Mouse (Mus musculus): ENCODE results near the gene Rad9b. TPM values are rescaled to one million over a fixed set of nuclear protein-coding genes. Genes with fewer than 3 reads are reported as not detected.

The Rad9b gene
- polyA plus RNA-seq, 1 experiment from 2014 or later, result 10.8 TPM

GRCm38 (mm10) chr5:122278946-122279345 is 75.1 kb downstream of the Rad9b start:
- 77% methylated on average over 7 of the region's 7 CpGs for WGBS
- ATAC-seq (ENCODE audit: insufficient number of reproducible peaks, low FRiP score, low TSS enrichment, low read depth), result no peak

GRCm38 (mm10) chr5:122274785-122275184 is 79.2 kb downstream of the Rad9b start:
- Histone ChIP-seq H3K27me3 (ENCODE audit: control insufficient read depth, insufficient read depth, low read length) (no peaks in the 10 kb centered on the region), H3K4me2 (ENCODE audit: low read depth, severe bottlenecking) (no peak overlapping the region), H3K9ac (ENCODE audit: low read length) (no peak overlapping the region), H3K27ac (replicated peaks; ENCODE audit: low read depth, low read length) (no peak overlapping the region), H3K9me3 (ENCODE audit: control insufficient read depth, low read length) (no peaks in the 10 kb centered on the region), H3K36me3 (ENCODE audit: control insufficient read depth, insufficient read depth, low read length) (no peaks in the 10 kb centered on the region), H3K4me1 (ENCODE audit: control insufficient read depth, insufficient read depth, low read length) (no peaks in the 10 kb centered on the region), H3K4me3 (ENCODE audit: low read depth, low read length) (no peak overlapping the region)
- ATAC-seq (ENCODE audit: insufficient number of reproducible peaks, low FRiP score, low TSS enrichment, low read depth) (no peak), DNase-seq (ENCODE audit: low spot score) (no peak)
- WGBS, result 45% methylated on average over 5 of the region's 5 CpGs

More at GRCm38 (mm10) chr5:122278946-122279345, 75.1 kb downstream of the Rad9b start:
- H3K4me2 ChIP-seq (ENCODE audit: low read depth, severe bottlenecking), result no peak overlapping the region
- H3K4me1 ChIP-seq (ENCODE audit: control insufficient read depth, insufficient read depth, low read length), result no peaks in the 10 kb centered on the region
- H3K27me3 ChIP-seq (ENCODE audit: control insufficient read depth, insufficient read depth, low read length), result no peaks in the 10 kb centered on the region
- no peaks in the 10 kb centered on the region for H3K9me3 ChIP-seq (ENCODE audit: control insufficient read depth, low read length)
- no peaks in the 10 kb centered on the region for H3K36me3 ChIP-seq (ENCODE audit: control insufficient read depth, insufficient read depth, low read length)
- DNase-seq (ENCODE audit: low spot score), result no peak
- H3K27ac ChIP-seq (replicated peaks; ENCODE audit: low read depth, low read length), result no peak overlapping the region
- H3K9ac ChIP-seq (ENCODE audit: low read length), result no peak overlapping the region
- no peak overlapping the region for H3K4me3 ChIP-seq (ENCODE audit: low read depth, low read length)

Other genes starting within 250 kb of the Rad9b start
- 0.04 TPM in 1 of 2 replicates, not detected in the other for gene Ccdc63, start 213.4 kb downstream of the Rad9b start, polyA plus RNA-seq (2014; fragmentation: Nextera tagmentation; extraction: Ambion mirVana)
- 314 and 346 TPM in 2 replicates for gene Ppp1cc, start 196.0 kb downstream of the Rad9b start, polyA plus RNA-seq (2014; fragmentation: Nextera tagmentation; extraction: Ambion mirVana)
- gene Hvcn1, start 147.4 kb downstream of the Rad9b start, polyA plus RNA-seq (2014; fragmentation: Nextera tagmentation; extraction: Ambion mirVana), result 6.0 and 8.5 TPM in 2 replicates
- gene Tctn1, start 89.8 kb downstream of the Rad9b start, polyA plus RNA-seq (2014; fragmentation: Nextera tagmentation; extraction: Ambion mirVana), result 3.6 and 4.0 TPM in 2 replicates
- 8.5 and 9.2 TPM in 2 replicates for gene Pptc7, start 69.9 kb downstream of the Rad9b start, polyA plus RNA-seq (2014; fragmentation: Nextera tagmentation; extraction: Ambion mirVana)
- gene Vps29, start 136 bp upstream of the Rad9b start, polyA plus RNA-seq (2014; fragmentation: Nextera tagmentation; extraction: Ambion mirVana), result 169 and 180 TPM in 2 replicates
- 86.2 and 89.3 TPM in 2 replicates for gene Gpn3, start 17.6 kb upstream of the Rad9b start, polyA plus RNA-seq (2014; fragmentation: Nextera tagmentation; extraction: Ambion mirVana)
- gene Fam216a, start 18.1 kb upstream of the Rad9b start, polyA plus RNA-seq (2014; fragmentation: Nextera tagmentation; extraction: Ambion mirVana), result 99.6 and 107 TPM in 2 replicates
- gene Arpc3, start 37.6 kb upstream of the Rad9b start, polyA plus RNA-seq (2014; fragmentation: Nextera tagmentation; extraction: Ambion mirVana), result 45.4 and 52.0 TPM in 2 replicates
- gene Anapc7, start 67.5 kb upstream of the Rad9b start, polyA plus RNA-seq (2014; fragmentation: Nextera tagmentation; extraction: Ambion mirVana), result 33.9 and 39.2 TPM in 2 replicates
- 36.7 and 43.6 TPM in 2 replicates for gene Atp2a2, start 148.0 kb upstream of the Rad9b start, polyA plus RNA-seq (2014; fragmentation: Nextera tagmentation; extraction: Ambion mirVana)